Mouse (Mus musculus) c-Kit-positive CD71-negative TER-119-negative erythroid progenitor cells, embryonic 14.5 days (primary cell): ENCODE measurements around the gene Slc25a16.

Experiments
- DNase-seq: peaks from one replicate; pipeline ENCODE4 v3.0.0-alpha.2; 2013; ENCODE audit warnings: low read depth

Slc25a16 gene

DNA sequence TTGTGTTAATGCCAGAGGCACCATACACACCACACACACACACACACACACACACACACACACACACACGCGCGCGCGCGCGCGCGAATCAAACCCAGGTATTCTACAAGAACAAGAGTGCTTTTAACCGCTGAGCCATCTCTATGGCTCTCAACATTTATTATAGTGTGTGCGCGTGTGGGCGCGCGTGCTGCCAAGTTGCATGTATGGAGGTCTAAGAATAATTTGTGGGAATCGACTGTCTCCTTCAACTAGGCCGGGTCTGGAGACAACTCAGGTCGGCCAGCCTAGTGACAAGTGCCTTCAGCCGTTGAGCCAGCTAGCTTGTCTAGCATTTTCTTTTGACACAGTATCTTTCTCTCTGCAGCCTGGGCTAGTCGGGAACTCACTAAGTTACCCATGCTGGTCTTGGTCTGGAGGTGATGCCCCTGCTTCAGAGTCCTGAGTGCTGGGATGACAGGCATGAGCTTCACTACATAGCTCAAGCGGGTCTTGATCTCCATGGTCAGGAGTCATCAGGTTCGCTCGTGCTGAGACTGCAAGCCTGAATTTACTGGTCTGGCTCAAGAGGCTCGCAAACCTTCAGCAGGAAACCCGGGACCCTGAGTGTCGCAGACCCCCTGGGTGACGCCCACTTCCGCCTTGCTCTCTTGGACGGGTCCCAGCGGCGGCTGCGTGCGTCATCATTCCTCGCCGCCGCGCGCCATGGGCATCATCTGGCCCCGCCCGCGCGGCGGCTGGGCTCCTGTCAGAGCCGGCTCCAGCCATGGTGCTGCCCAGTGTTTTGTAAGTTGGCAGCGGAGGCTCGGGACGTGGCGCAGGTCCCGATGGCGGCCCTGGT, at the start of gene Slc25a16:
Gene Slc25a16 (plus strand): TSS at position 709 of the 841 bp plus-strand sequence.
- peak; percentile 87 for DNase-seq

GRCm38 (mm10) chr10:62874828-62875227, 45.6 kb upstream of the Slc25a16 start:
- DNase-seq: no peak

DNA sequence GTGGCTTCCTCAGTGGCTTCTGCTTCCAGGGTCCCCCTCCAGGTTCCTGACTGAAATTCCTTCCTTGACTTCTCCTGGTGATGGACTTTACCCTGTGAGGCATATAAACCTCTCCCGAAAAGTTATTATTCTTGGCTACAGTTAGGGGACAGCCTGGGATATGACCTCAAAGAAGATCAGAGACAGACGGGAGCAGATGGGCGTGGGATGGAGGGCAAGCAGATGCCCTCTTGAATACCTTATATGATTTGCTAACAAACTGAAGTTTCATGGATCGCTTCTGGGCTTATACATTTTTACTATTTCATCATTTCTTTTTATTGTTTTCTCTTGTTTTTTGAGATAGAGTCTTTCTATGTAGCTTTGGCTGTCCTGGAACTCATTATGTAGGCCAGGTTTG, 44.9 kb upstream of the Slc25a16 start:
- no peak for DNase-seq

GRCm38 (mm10) chr10:62878056-62878455, 42.4 kb upstream of the Slc25a16 start:
- no peak for DNase-seq

DNA sequence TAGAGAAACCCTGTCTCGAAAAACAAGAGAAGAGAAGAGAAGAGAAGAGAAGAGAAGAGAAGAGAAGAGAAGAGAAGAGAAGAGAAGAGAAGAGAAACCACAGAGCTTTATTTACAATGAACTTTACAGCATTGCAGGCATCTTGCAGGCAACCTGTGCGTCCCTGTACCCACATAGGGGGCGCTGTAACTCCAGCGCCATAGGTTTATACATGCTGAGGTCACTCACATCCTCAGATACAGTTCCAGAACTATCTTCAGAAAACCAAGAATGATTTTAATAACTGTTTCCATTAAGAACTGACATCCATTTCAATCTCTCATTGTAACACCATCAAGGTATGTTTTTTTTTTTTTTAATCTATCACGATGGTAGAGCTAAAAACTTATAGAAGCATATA, 39.2 kb upstream of the Slc25a16 start:
- no peak for DNase-seq

- DNase-seq: no peak
Measured at GRCm38 (mm10) chr10:62883933-62884372, 36.5 kb upstream of the Slc25a16 start.

- DNase-seq: no peak
Measured at GRCm38 (mm10) chr10:62884517-62884916, 35.9 kb upstream of the Slc25a16 start.

- no peak for DNase-seq
Measured at GRCm38 (mm10) chr10:62885460-62885859, 35.0 kb upstream of the Slc25a16 start.

DNA sequence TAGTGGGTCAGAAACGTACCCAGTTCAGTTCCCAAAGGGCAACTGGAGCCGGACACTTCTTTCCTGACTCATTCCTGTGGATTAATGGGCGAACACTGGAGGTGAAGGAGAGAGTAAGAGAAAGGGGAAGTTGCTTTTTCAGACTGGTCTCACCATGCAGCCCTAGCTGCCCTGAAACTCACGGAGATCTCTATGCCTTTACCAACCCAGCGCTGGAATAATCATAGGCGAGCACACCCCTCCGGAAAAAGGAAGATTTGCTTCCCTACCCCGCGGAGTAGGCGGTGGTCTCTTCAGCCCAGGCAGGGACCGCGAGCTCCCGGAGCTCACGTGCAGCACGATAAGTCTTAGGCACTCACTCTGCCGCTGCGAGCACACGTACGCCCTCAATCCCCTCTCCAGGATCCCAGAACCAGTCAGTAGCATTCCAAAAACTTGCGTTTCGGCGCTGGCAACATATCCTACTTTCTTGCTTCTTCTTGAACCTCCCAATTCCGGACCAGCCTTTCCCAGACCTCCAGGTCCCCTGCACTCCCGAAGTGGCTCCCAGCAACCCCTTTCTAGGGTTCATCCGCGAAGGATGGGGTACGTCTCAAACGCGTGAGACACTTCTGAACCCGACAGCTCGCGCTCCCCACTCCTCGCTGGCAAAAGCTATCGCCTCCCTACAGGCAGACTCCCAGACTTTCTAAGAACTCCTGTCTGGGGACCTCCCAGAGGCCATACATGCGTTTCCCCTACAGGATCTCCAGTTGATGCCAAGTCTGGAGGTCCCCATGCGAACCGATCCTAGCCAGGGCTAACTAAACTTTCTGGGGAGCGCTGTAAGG, 34.2 kb upstream of the Slc25a16 start:
- DNase-seq: peak; percentile 25

- peak; percentile 17 for DNase-seq
Measured at GRCm38 (mm10) chr10:62886799-62887591, 33.4 kb upstream of the Slc25a16 start.

GRCm38 (mm10) chr10:62891025-62891424, 29.4 kb upstream of the Slc25a16 start:
- no peak for DNase-seq

DNA sequence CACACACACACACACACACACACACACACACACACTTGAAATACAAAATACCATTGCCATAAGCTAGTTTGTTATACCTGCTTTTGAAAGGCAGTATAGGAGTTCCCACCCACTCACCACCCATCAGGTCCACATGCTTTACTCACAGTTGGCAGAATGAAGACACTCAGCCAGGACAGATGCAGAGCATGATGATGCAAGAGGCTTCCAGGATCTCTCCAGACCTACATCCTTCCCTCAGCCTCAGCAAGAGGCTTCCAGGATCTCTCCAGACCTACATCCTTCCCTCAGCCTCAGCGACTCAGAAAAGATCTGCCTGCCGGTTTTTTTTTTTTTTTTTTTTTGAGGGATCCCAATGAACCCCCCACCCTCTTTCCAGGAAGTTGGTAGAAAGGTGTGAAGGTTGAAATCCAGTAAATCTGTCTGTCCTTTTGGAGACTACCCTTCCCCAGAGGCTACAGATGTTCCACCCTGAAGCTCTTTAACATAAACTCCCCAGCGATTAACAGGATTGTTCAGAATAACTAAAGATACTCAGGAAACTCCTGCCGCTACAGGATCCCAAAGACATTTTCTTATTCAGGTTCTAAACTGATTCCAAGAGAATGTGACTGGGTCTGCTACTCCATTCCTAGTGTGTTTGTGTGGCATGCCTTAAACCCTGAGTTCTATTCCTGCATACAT, 27.7 kb upstream of the Slc25a16 start:
- DNase-seq: no peak

DNA sequence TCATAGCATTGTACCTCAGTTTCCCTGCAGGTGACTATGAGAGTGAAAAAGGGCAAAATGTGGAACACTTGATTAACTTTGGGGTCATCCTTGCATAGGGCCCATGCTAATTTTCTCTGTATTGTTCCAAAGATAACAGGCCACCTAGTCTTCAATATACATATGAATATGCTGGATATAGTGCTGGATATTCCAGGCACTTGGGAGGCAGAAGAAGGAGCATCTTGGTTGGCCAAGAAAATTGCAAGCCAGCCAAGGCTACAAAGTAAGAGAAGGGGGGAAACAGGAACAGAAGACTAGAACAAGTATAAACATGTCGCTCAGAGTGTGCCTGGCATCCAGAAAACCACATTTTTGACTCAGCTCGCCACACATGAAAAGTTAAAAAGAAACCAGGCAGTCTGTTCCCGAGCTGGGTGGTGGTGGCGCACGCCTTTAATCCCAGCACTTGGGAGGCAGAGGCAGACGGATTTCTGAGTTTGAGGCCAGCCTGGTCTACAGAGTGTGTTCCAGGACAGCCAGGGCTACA, 27.0 kb upstream of the Slc25a16 start:
- no peak for DNase-seq

GRCm38 (mm10) chr10:62894447-62894846, 26.0 kb upstream of the Slc25a16 start:
- no peak for DNase-seq

DNA sequence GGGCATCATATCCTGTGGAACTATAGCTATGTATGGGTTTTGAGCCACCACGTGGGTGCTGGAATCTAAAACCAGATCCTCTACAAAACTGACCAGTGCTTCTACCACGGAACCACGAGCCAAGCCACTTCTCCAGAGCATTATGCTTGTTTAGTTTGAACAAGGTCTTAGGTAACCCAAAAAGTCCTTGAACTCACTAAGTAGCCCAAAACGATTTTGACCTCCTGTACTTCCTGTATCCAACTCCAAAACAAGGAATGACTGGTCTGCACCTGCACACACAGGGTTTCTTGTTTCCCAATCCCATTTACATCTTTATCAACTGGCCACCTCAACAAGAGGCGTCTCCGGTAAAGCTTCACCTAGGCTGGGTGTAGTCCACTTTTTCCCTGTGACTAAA, 25.0 kb upstream of the Slc25a16 start:
- DNase-seq: no peak

DNA sequence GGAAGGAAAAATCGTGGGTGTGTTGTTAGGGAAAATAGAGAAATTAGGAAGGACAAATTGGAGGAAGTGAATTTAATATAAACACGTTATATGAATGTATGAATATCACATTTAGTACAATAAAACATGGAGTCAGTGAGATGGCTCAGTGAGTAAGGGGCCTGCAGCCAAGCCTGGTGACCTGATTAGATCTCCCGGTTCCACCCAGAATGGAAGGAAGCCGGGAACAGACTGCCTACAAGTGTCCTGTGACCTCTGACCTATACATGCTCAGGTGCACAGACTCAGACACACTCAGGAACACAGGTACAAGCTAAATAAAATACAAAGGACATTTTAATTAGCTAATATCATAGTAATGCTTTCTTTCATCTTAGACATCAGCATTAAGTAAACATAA, 24.4 kb upstream of the Slc25a16 start:
- DNase-seq: no peak

GRCm38 (mm10) chr10:62896774-62897173, 23.7 kb upstream of the Slc25a16 start:
- DNase-seq: no peak

- DNase-seq: no peak
Measured at GRCm38 (mm10) chr10:62897437-62897836, 23.0 kb upstream of the Slc25a16 start.

DNA sequence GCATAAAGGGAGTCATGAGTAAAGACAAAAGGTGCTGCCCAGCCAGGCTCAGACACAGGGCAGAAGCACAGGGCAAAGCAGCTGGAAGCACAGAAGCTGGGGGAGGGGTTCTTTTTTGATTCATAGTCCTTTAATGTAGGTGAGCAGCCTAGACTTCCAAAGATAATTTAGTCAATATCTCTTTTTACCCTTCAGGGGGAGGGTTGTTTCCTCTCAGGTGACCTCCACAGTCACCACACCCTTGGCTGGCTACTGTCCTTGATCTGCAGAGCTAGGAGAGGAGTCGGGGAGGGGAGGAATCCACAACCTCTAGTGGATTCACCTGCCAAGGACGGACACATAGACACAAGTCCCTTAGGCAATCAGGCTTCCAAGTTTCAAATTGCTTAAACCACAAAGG, 22.4 kb upstream of the Slc25a16 start:
- DNase-seq: no peak

DNA sequence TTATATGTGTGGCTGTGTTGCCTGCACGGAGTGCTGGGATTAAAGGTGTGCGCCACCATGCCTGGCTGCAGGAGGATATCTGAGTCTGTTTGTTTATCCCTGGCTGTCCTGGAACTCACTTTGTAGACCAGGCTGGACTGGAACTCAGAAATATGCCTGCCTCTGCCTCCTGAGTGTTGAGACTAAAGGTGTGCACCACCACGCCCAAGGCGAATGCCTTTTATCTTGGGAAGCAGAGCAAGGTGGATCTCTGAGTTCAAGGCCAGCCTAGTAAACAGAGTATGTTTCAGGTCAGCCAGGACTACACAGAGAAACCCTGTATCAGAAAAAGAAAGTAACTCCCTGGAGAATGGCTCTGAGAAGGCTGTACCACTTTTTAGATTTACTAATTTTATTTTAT, 20.3 kb upstream of the Slc25a16 start:
- no peak for DNase-seq

- no peak for DNase-seq
Measured at GRCm38 (mm10) chr10:62901826-62902225, 18.6 kb upstream of the Slc25a16 start.
